Mouse (Mus musculus): Measurements from ENCODE around the gene 4931423N10Rik. TPM values are rescaled to one million over a fixed set of nuclear protein-coding genes. Genes with fewer than 3 reads are reported as not detected.
"Not testable (repeated sequence)": the region's sequence is repeated elsewhere in the genome, so short reads cannot be mapped to it uniquely, and the experiment has no call there.

Gene 4931423N10Rik
- total RNA-seq (2021): under 1 TPM in 1 of 2 experiments, not detected in 1; 0.25 TPM
- long read RNA-seq: 0 reads

DNA sequence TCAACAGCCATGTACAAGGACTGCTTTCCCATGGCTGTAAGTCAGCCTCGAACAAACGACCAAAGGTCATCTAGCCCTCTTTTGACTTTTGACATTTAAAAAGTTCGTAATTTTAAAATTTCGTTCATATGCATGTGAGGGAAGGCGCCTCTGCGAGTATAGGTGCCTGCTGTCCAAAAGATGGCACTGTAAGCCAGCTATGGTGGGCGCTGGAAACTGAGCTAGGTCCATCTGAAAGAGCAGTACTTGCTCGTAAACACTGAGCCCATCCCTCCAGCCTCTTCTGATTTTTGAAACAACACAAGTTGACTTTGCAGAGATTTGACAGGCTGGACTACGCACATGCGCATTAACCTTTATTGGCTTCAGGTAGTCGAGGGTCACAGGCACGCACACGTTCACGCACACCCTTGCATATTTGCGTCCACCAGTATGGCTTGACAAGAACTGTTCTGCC, at the start of gene 4931423N10Rik:
Gene 4931423N10Rik, plus strand, starts transcription at position 407 of the 457 bp plus-strand sequence.
- no peak for DNase-seq (ENCODE audit: low spot score in 2 of 2)

DNA sequence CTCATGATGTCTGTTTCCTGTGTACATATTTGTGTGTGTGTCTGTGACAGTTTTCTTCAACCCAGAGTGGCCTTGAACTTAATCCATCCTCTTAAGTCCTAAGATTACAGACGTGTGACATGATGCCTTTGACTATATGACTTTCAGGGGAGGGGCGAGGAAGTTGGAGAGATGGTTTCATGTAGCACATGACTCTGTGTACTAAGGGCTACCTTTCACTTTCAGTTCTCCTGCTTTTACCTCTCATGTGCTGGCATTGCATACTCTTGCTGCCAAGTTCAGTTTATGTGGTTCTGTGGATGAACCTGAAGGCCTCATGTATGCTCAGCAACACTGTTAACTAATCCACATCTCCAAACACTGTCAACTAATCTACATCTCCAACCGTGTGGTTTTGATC, 35.0 kb upstream of the 4931423N10Rik start:
- no peak for DNase-seq (ENCODE audit: low spot score in 2 of 2)

DNA sequence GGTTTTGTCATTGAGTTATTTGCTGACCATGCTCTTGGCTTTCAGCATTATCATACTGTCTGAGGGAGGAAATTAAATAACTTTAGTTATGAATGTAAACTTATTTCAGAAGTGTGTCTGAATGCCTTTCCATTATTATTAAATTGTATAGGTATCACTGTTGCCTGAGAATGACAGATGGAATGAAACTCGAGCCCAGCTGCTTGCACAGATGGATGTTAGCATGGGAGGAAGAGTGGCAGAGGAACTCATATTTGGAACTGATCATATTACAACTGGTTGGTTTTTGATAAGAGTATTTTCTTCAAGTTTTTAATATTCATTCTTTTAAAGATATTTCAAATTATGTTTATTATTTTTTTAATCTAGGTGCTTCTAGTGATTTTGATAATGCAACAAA, 12.9 kb upstream of the 4931423N10Rik start:
- peak in 1 of 2 experiments; percentile 24 for DNase-seq (ENCODE audit: low spot score in 2 of 2)

DNA sequence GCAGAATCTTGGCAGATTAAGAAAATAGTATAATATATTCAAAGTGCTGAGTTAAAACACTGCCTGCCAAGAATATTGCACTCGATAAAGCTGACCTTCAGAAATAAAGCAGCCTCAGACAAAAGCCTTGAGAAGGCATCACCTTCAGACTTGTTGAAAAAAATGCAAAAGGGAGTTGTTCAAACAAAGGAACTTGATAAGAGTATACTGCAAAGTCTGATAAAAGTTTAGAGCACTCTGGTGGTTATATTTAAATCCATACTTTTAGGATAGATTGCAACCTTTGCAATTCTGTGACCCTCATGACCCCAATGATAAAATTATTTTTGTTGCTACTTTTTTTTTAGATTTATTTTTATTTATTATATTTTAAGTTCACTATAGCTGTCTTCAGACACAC, 6.2 kb upstream of the 4931423N10Rik start:
- DNase-seq (ENCODE audit: low spot score in 2 of 2): no peak

DNA sequence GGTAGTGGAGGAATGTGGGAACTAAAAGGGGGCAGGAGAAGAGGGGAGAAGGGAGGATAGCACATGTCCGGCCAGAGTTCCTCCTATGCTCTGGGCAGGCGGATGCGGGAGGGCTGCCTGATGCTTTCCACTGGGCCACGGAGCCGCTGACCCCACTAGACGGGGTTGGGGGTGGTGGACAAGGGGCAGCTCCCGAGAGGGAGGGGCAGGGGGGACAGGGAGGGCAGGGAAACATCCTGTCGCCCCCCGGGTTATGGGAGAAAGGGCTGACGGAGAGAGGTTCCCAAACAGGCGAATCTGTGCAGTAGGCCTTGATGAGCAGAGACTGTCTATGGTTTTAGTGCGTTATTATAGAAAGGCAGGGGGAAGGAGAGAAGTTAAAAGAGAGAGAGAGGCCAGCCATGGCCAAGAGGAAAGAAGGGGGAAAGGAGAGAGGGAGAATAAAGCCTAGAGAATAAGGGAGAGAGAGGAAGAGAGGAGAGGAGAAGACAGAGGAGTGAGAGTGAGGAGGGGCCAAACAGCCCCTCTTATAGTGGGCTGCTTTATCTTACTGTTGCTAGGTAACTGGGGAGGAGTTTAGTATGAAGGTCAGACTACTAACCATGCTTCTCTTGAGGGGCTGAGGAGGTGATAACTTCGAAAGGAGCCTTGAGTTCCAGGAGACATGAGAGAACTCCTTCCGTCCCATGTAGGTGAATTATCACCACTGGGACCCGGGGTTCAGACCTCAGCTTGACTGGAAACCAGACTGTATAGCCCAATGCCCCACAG, 4.2 kb upstream of the 4931423N10Rik start:
- no peak for DNase-seq (ENCODE audit: low spot score in 2 of 2)

DNA sequence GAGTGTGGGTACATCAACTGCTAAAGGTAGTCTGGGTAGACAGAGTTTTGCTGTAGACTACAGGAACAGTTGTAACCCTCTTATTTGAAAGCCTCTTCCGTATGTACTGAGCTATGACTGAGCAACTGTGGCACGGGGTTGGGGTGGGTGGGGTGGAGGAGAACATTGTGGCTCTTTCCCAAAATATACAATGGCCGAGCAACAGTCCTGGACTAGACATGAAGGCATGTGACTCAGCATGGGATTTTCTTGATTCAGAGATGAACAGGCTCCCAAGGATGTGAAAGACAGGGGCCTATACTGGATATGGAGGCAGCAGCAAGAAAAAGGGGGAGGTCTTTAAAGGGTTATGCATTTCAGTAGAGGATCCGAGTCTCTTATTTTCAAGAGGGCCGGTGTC, 6.4 kb downstream of the 4931423N10Rik start:
- no peak for DNase-seq (ENCODE audit: low spot score in 2 of 2)

DNA sequence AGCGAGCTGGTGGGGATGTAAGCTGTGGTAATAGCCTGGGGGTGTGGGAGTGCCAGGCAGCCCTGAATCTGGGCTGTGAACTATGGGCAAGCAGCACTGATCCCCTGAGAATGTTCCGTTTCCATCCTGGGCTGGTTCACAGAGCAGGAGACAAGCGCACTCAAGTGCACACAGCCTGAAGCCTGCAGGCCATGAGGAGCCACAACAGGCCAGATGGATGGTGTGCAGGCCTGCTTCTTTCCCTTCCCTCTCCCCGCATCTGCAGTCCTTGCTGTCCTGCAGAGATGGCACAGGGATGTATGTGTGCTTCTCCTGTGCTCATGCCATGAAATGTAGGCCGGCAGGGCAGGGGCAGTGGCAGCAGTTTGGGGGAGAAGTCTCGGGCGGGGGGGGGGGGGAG, 17.9 kb downstream of the 4931423N10Rik start:
- no peak for DNase-seq (ENCODE audit: low spot score in 2 of 2)

DNA sequence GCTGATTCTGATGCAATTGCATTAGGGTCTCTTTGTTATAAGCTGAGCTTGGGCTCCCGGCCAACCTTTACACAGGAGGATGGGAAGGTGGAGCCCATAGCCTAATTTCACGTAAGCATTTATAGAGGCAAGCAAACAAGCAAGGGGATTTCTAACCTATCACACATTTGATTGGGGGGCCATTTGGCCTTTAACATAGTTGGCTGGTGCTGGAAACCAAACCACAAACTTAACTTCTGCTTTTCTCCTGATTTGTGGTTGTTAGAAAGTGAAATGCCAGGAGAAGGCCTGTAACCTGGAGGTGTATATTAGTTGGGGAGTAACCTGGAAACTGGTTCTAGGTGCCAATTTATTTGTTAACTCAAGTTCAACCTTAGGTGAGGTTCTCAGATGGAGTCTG, 21.2 kb downstream of the 4931423N10Rik start:
- no peak for DNase-seq (ENCODE audit: low spot score in 2 of 2)

DNA sequence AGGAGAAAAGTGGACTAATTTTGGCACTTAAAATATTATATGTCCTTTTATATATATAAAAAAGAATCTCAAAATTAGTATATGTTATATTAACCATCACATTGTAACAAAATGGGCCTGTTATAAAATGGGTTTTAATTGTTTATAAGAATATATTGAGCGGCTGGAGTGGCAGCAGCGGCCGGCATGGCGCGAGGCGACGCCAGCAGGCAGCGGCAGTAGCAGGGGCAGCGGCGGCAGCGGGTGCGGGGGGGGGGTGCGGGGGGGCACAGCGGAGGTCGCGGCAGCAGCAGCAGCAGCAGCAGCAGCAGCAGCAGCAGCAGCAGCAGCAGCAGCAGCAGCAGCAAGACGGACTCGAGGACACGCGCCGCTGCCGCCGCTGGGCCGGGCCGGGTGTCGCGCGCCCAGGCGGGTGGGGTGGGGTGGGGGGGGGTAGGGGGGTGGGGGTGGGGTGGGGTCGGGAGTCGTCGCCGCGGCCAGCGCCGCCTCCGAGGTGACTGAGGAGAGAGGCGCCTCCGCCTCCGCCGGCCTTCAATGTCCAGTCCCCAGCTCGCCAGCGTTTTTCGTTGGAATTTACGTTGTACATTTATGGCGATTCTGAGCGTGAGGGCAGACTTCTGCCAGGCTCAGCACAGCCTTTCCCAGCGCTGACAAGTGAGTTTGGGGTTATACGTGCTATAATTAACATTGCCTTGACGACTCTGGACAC, 26.9 kb downstream of the 4931423N10Rik start:
- peak in 1 of 2 experiments; percentile 13 for DNase-seq (ENCODE audit: low spot score in 2 of 2)

DNA sequence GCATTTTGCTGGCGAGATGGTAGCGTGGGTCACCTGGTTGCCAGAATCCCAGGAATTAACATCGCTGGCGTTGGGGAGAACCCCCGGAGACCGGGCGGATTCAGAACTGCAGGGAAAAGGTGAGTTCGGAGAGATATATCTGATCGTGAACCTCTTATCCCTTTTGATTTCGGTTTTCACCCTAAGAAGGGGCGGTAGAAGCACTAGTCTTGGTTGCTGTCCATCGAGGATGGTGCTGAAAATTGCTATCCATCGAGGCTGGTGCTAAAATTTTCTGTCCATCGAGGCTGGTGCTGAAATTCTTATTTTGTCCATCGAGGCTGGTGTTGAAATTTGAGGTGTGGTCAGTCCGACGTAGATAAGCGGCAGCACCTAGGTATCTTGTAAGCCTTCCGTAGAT, 83.7 kb downstream of the 4931423N10Rik start:
- not testable (repeated sequence) for DNase-seq (ENCODE audit: low spot score in 2 of 2)

DNA sequence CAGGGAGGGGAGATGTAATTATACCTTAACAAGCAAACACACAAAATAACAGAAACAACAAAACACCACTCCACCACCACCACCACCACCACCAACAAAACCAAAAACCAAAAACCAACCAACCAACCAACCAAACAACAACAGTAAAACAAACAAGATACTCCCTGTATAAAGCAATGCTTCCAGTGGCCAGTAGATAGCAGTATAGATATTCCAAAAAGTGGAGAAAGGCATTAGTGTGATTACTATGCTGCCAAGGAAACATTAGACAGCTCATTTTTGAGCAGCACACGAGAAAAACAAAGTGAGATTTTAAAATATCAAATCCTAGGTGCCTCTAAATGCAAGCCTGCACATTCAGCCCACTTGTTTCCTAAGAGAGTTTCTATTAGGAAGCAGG, 107.6 kb downstream of the 4931423N10Rik start:
- DNase-seq (ENCODE audit: low spot score in 2 of 2): no peak

Other genes starting within 250 kb of the 4931423N10Rik start
- 100 to 1,000 TPM; 158 to 164 TPM for gene Abi1, start 167.2 kb upstream of the 4931423N10Rik start, total RNA-seq (2021)
- gene Acbd5, start 139.3 kb upstream of the 4931423N10Rik start, total RNA-seq (2021): 10 to 100 TPM; 68.9 to 80.7 TPM
- 1 to 10 TPM; 2.4 to 2.5 TPM for gene Mastl, start 51.5 kb upstream of the 4931423N10Rik start, total RNA-seq (2021)
- 10 to 100 TPM; 89.4 to 92.5 TPM for gene Yme1l1, start 51.1 kb upstream of the 4931423N10Rik start, total RNA-seq (2021)
- gene Nxph2, start 113.8 kb downstream of the 4931423N10Rik start, total RNA-seq (2021): 1 to 10 TPM; 2.1 to 2.9 TPM

Data from layer of hippocampus, postnatal 10 days (tissue).